Mouse (Mus musculus) adrenal gland, adult 18-20 months (tissue): ENCODE results near the gene Cd70. TPM values are rescaled to one million over a fixed set of nuclear protein-coding genes. Genes with fewer than 3 reads are reported as not detected.

Experiments
- DNase-seq, 2 experiments: peaks; one replicate each; pipeline ENCODE4 v3.0.0; 2021 to 2022; ENCODE audit warnings: low spot score in 2 of 2
- long read RNA-seq, 2 experiments: library from polyadenylated mRNA; stranded (forward); transcript quantifications; one replicate each; pipeline ENCODE4 v2.0.0; 2021
- total RNA-seq, 2 experiments: library from RNA; stranded (reverse); gene quantifications; 1 replicate in 1 of 2; 2 replicates in 1 of 2; pipeline ENCODE4 v1.2.3; 2021

The Cd70 gene
- not detected for total RNA-seq
- long read RNA-seq, experiment 1 = 0 reads
- long read RNA-seq, experiment 2 = 0 reads

- no peak for DNase-seq
Observed at GRCm38 (mm10) chr17:57148994-57149803, at the start of gene Cd70. Cd70 (minus strand) TSS chr17:57149777.

- no peak for DNase-seq
Observed at GRCm38 (mm10) chr17:57198252-57198651, 48.7 kb upstream of the Cd70 start.

GRCm38 (mm10) chr17:57195326-57196010, 45.9 kb upstream of the Cd70 start:
- DNase-seq = no peak

GRCm38 (mm10) chr17:57194771-57195170, 45.2 kb upstream of the Cd70 start:
- DNase-seq = no peak

- no peak for DNase-seq
Observed at GRCm38 (mm10) chr17:57194041-57194507, 44.5 kb upstream of the Cd70 start, which contains the start of gene Tnfsf14. Tnfsf14 (minus strand) TSS chr17:57194177.

GRCm38 (mm10) chr17:57188510-57189192, 39.1 kb upstream of the Cd70 start:
- no peak for DNase-seq

GRCm38 (mm10) chr17:57185641-57186040, 36.1 kb upstream of the Cd70 start:
- DNase-seq = no peak

GRCm38 (mm10) chr17:57182871-57183270, 33.3 kb upstream of the Cd70 start:
- DNase-seq = no peak

GRCm38 (mm10) chr17:57180363-57180762, 30.8 kb upstream of the Cd70 start:
- DNase-seq = peak; percentile 33 to 44

- DNase-seq = no peak
Observed at GRCm38 (mm10) chr17:57173351-57173750, 23.8 kb upstream of the Cd70 start.

- DNase-seq = no peak
Observed at GRCm38 (mm10) chr17:57172378-57172777, 22.8 kb upstream of the Cd70 start.

GRCm38 (mm10) chr17:57170616-57171260, 21.2 kb upstream of the Cd70 start:
- no peak for DNase-seq

GRCm38 (mm10) chr17:57166800-57167791, 17.5 kb upstream of the Cd70 start:
- peak; percentile 89 to 92 for DNase-seq

- no peak for DNase-seq
Observed at GRCm38 (mm10) chr17:57153787-57154186, 4.2 kb upstream of the Cd70 start.

GRCm38 (mm10) chr17:57153006-57153405, 3.4 kb upstream of the Cd70 start:
- no peak for DNase-seq

GRCm38 (mm10) chr17:57148343-57148742, 1.2 kb downstream of the Cd70 start:
- no peak for DNase-seq

- no peak for DNase-seq
Observed at GRCm38 (mm10) chr17:57145115-57145514, 4.5 kb downstream of the Cd70 start.

GRCm38 (mm10) chr17:57143704-57144103, 5.9 kb downstream of the Cd70 start:
- DNase-seq = no peak

- no peak for DNase-seq
Observed at GRCm38 (mm10) chr17:57139708-57140107, 9.9 kb downstream of the Cd70 start.

- no peak for DNase-seq
Observed at GRCm38 (mm10) chr17:57138676-57139075, 10.9 kb downstream of the Cd70 start.
